Mouse (Mus musculus): ENCODE results near the gene Olfr127. TPM values are rescaled to one million over a fixed set of nuclear protein-coding genes. Genes with fewer than 3 reads are reported as not detected.
"Not testable (repeated sequence)": the region's sequence is repeated elsewhere in the genome, so short reads cannot be mapped to it uniquely, and the experiment has no call there.

Olfr127 gene
- not detected for total RNA-seq (2022)

DNA sequence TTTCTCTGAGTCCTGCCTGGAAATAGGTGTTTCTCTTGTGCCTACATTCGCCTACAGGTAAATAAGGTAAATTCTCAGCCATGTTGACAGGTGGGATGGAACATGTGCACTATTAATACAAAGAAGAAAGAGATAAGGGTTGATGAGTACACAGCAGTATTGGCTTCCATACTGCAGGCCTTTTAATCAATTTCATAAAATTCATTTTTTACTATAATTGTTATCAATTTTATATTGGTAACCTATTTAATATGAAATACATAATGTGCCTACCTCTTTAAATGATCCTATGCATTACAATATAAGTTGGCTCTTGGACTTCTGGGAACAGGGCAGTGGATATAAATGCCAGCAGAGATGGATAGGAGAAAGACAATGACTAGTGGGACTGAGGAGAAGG lies at the start of gene Olfr127:
Gene Olfr127, plus strand, starts transcription at position 301 of the 400 bp plus-strand sequence.
- DNase-seq (ENCODE audit: low spot score in 2 of 2), result no peak

DNA sequence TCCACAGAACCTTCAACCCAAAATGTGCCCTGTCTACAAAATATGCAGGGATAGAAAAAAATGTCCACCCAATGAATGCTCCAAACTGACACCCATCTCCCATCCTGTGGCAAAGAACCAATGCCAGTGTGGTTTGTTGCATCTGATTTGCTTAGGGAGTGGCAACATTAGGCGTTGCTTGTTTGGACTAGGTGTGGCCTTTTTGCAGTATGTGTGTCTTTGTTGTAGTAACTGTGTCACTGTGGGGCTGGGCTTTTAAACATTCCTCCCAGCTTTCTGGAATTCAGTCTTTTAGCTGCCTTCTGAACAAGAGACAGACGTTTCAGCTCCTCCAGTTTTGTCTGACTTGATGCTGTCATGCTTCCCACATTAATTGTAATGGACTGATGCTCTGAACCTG lies 36.3 kb upstream of the Olfr127 start:
- DNase-seq (ENCODE audit: low spot score in 2 of 2), result no peak

DNA sequence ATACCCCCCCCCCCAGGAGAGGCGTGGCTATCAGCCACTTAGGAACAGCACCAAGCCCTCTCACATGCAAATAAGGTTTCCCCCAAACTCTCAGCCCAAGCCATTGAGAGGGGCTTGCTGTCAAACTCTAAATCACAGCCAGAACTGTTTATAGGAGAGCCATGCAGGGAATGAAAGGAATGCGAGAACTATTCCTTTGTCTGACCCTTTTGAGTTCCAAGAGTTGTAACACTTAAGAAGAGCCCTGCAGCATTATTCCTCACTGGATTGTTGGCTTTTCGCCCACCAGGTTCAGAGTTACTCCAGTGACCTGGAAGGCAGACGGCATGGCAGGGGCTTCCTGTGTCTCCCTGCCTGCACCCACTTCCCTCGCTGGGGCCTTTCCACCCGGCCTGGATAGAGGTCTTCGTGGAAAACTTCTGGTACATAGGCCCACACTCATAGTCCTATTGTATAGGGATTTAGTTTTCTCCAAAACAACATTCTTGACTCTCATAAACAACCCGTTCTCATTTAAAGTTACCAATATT lies 30.5 kb upstream of the Olfr127 start:
- no peak for DNase-seq (ENCODE audit: low spot score in 2 of 2)

DNA sequence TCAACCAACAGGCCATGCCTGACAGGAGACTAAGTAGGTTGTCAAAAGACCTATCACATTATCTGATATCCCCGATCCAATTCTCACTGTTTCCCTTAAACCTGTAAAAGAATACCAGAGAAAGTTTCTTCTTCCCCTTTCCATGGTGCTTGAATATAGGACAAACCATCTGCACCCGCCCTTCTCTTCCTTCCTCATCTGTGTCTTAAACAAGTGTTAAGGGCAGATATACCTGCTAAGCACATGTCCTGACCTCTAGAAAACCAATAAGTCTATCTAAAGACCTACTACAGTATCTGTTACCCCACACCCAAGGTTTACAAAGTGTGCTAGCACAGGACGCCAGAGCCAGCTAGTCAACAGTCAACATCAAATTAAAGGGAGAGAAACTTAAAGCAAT lies 26.4 kb upstream of the Olfr127 start:
- DNase-seq (ENCODE audit: low spot score in 2 of 2), result no peak

DNA sequence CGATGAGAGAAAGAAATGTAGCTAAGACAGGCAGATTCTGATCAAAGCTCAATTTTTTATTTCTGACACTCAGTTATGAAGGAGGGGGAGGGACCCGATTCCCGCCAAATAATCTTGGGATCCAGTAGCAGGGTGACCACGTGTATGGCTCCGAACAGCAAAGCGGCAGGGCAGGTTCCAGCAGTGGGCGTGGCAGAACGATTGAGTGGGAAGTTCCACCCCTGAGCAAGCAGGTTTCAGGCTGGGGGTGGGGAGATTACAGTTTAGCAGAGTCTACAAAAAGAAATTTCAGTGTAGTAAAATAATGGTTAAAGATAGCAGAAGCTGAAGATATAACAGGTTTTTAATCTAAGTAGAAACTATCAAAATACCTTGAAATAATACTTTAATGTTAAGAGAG lies 6.6 kb downstream of the Olfr127 start:
- DNase-seq (ENCODE audit: low spot score in 2 of 2), result not testable (repeated sequence)

DNA sequence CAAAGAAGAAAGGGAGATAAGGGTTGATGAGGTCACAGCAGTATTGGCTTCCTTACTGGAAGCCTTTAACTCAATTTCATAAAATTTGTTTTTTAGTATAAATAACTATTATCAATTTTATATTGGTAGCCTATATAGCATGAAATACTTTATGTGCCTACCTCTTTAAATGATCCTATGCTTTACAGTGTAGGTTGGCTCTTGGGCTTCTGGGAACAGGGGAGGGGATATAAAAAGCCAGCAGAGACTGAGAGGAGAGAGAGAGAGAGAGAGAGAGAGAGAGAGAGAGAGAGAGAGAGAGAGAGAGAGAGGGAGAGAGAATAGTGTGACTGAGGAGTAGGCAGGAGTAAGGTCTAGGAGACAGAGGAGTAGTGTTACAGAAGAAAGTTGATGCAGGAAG lies 20.0 kb downstream of the Olfr127 start, which contains the start of gene Olfr128:
Gene Olfr128, plus strand, starts transcription at position 301 of the 400 bp plus-strand sequence.
- no peak for DNase-seq (ENCODE audit: low spot score in 2 of 2)

DNA sequence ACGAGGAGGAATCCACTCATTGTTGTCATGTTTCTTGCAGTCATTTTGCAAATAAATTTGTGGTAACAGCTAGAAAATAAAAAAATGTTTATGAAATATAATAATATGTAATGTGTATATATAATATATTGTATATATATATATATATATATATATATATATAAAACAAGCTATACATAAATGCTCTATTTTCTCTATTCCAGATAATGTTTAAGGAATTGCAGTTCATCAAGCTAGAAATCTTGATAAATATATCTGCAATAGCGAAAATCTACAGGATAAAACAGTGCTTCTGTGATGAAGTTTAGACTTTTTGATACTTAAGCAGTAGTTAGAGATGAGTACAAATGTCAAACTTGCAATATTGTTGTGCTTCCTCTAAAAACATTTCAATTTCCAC lies 52.7 kb downstream of the Olfr127 start, which contains the start of gene Olfr761:
Gene Olfr761, minus strand, starts transcription at position 101 of the 400 bp plus-strand sequence.
- DNase-seq (ENCODE audit: low spot score in 2 of 2), result no peak

Other genes starting within 250 kb of the Olfr127 start
- not detected for gene Olfr117, start 236.7 kb upstream of the Olfr127 start, total RNA-seq (2022)
- gene Olfr118, start 233.4 kb upstream of the Olfr127 start, total RNA-seq (2022), result not detected
- not detected for gene Olfr119, start 203.9 kb upstream of the Olfr127 start, total RNA-seq (2022)
- gene Olfr120, start 178.6 kb upstream of the Olfr127 start, total RNA-seq (2022), result not detected
- gene Olfr121, start 151.6 kb upstream of the Olfr127 start, total RNA-seq (2022), result not detected
- gene Olfr122, start 131.8 kb upstream of the Olfr127 start, total RNA-seq (2022), result not detected
- gene Olfr123, start 106.9 kb upstream of the Olfr127 start, total RNA-seq (2022), result not detected
- gene Olfr124, start 100.5 kb upstream of the Olfr127 start, total RNA-seq (2022), result not detected
- not detected for gene Olfr125, start 67.5 kb upstream of the Olfr127 start, total RNA-seq (2022)
- not detected for gene Olfr126, start 53.0 kb upstream of the Olfr127 start, total RNA-seq (2022)
- gene Olfr128, start 20.1 kb downstream of the Olfr127 start, total RNA-seq (2022), result not detected
- not detected for gene Olfr761, start 52.6 kb downstream of the Olfr127 start, total RNA-seq (2022)
- gene Olfr129, start 159.6 kb downstream of the Olfr127 start, total RNA-seq (2022), result not detected
- not detected for gene Olfr130, start 163.5 kb downstream of the Olfr127 start, total RNA-seq (2022)
- not detected for gene Olfr131, start 188.3 kb downstream of the Olfr127 start, total RNA-seq (2022)
- gene Olfr132, start 234.1 kb downstream of the Olfr127 start, total RNA-seq (2022), result not detected
- not detected for gene Olfr133, start 244.8 kb downstream of the Olfr127 start, total RNA-seq (2022)